Mouse (Mus musculus) heart, embryonic 14.5 days (tissue): ENCODE data around the gene Zfp870. TPM values are rescaled to one million over a fixed set of nuclear protein-coding genes. Genes with fewer than 3 reads are reported as not detected.
"Not testable (repeated sequence)": the region's sequence is repeated elsewhere in the genome, so short reads cannot be mapped to it uniquely, and the experiment has no call there.

Experiments used
- ATAC-seq: fragments of 200-750 bp; cut with Nextera tagmentation; 2 replicates; pipeline ENCODE4 v1.8.0; 2017; ENCODE audit warnings: low read depth, moderate TSS enrichment; ENCODE audit not compliant: insufficient number of reproducible peaks, insufficient read depth, low FRiP score
- H3K27ac ChIP-seq, 2 experiments: fragments of 200-500 bp in 1 of 2; fragments of 300-500 bp in 1 of 2; sonication (generic) in 1 of 2; replicated peaks in 1 of 2; 2 replicates each; pipeline ENCODE4 v1.5.1; 2012 to 2014; ENCODE audit warnings: low read depth in 2 of 2, low read length in 2 of 2, control low read depth in 1 of 2, mild to moderate bottlenecking in 1 of 2, mixed read lengths in 1 of 2; ENCODE audit not compliant: control insufficient read depth in 1 of 2, insufficient read depth in 1 of 2
- H3K27me3 ChIP-seq: fragments of 300-500 bp; sonication (generic); 2 replicates; pipeline ENCODE4 v1.6.1; 2014; ENCODE audit warnings: mild to moderate bottlenecking, low read length, control low read depth; ENCODE audit not compliant: control insufficient read depth, insufficient read depth
- H3K36me3 ChIP-seq: fragments of 300-500 bp; sonication (generic); 2 replicates; pipeline ENCODE4 v1.6.1; 2014; ENCODE audit warnings: mild to moderate bottlenecking, control low read depth, low read length, mixed read lengths; ENCODE audit not compliant: control insufficient read depth, insufficient read depth
- H3K4me1 ChIP-seq, 2 experiments: fragments of 200-500 bp in 1 of 2; fragments of 300-500 bp in 1 of 2; sonication (generic) in 1 of 2; 2 replicates each; pipeline ENCODE4 v1.6.1; 2012 to 2014; ENCODE audit warnings: low read length in 2 of 2, control low read depth in 1 of 2, mixed read lengths in 1 of 2; ENCODE audit not compliant: control insufficient read depth in 2 of 2, insufficient read depth in 2 of 2
- H3K4me2 ChIP-seq: fragments of 300-500 bp; sonication (generic); 2 replicates; pipeline ENCODE4 v1.6.1; 2014; ENCODE audit warnings: mild to moderate bottlenecking, low read length
- H3K4me3 ChIP-seq, 2 experiments: fragments of 200-500 bp in 1 of 2; fragments of 300-500 bp in 1 of 2; sonication (generic) in 1 of 2; 2 replicates each; pipeline ENCODE4 v1.5.1; 2012 to 2014; ENCODE audit warnings: low read length in 2 of 2, mild to moderate bottlenecking in 2 of 2, control low read depth in 1 of 2, low read depth in 1 of 2, moderate library complexity in 1 of 2; ENCODE audit not compliant: control insufficient read depth in 1 of 2, insufficient read depth in 1 of 2
- H3K9ac ChIP-seq: fragments of 300-500 bp; sonication (generic); 2 replicates; pipeline ENCODE4 v1.6.1; 2014; ENCODE audit warnings: mild to moderate bottlenecking, low read length
- H3K9me3 ChIP-seq: fragments of 300-500 bp; sonication (generic); 2 replicates; pipeline ENCODE4 v1.6.1; 2016; ENCODE audit warnings: low read length, control low read depth; ENCODE audit not compliant: control insufficient read depth
- WGBS: fragments of 180-500 bp; shearing (Covaris S2); extraction: QIAGEN DNeasy Blood & Tissue Kit; methylation state at CpG from one replicate; pipeline ENCODE4 v1.1.7; 2014; 5-methylcytosine and 5-hydroxymethylcytosine counted together
- polyA plus RNA-seq: library from polyadenylated mRNA; unstranded; fragments of >200 nt; fragmentation: Nextera tagmentation; extraction: Ambion mirVana; gene quantifications from 2 replicates; pipeline ENCODE4 v1.2.1, GENCODE M21; 2014

The Zfp870 gene
- polyA plus RNA-seq, 1 experiment from 2014 or later: 6.6 TPM

DNA sequence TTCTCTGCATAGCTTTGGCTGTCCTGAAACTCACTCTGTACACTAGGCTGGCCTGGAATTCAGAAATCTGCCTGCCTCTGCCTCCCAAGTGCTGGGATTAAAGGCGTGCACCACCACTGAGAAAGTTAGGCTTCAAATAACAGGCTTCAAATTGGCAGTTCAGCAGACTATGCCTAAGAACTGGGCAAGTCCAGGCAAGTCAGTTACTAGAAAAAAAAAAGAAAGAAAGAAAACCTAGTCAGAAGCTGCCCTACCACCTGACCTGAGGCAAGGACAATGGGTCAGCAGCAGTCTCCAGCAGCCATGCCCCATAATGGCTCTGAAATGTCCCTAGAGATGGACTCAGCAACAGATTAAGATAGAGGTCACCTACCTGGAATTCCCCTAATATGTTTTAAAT lies 20.0 kb downstream of the Zfp870 start:
- Histone ChIP-seq H3K27ac (no peak overlapping the region), H3K9me3 (no peaks in the 10 kb centered on the region), H3K4me2 (no peak overlapping the region), H3K36me3 (no peaks in the 10 kb centered on the region), H3K9ac (no peak overlapping the region), H3K4me1 (no peaks in the 10 kb centered on the region), H3K4me3 (no peak overlapping the region), H3K27me3 (no peaks in the 10 kb centered on the region)
- no peak for ATAC-seq
- 94% methylated on average over 1 of the region's 1 CpGs for WGBS

DNA sequence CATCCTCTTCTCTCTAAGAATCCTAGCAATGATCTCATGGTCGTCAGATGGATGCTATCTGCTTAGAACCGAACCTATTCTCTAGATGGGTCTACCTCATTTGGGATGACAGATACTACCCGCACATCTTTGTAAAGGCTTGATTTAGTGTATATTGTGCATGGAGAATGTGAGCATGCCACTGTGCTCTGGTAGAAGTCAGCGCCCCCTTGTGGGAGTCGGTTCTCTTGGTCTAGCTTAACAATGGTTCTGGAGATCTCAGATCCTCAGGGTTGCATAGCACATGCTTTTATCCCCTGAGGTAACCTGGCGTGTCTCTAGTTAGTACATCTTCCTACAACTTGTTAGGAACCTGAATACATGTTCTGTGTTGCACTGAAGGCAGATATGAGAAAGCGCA lies 24.2 kb downstream of the Zfp870 start:
- 47% methylated on average over 3 of the region's 7 CpGs for WGBS
- ATAC-seq, H3K9ac ChIP-seq, H3K4me3 ChIP-seq, H3K4me2 ChIP-seq, H3K4me1 ChIP-seq, H3K27me3 ChIP-seq, H3K27ac ChIP-seq, H3K36me3 ChIP-seq, H3K9me3 ChIP-seq: not testable (repeated sequence)

DNA sequence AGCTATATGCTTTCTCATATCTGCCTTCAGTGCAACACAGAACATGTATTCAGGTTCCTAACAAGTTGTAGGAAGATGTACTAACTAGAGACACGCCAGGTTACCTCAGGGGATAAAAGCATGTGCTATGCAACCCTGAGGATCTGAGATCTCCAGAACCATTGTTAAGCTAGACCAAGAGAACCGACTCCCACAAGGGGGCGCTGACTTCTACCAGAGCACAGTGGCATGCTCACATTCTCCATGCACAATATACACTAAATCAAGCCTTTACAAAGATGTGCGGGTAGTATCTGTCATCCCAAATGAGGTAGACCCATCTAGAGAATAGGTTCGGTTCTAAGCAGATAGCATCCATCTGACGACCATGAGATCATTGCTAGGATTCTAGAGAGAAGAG lies 34.7 kb downstream of the Zfp870 start:
- WGBS: 42% methylated on average over 3 of the region's 6 CpGs
- ATAC-seq, H3K4me2 ChIP-seq: not testable (repeated sequence)

DNA sequence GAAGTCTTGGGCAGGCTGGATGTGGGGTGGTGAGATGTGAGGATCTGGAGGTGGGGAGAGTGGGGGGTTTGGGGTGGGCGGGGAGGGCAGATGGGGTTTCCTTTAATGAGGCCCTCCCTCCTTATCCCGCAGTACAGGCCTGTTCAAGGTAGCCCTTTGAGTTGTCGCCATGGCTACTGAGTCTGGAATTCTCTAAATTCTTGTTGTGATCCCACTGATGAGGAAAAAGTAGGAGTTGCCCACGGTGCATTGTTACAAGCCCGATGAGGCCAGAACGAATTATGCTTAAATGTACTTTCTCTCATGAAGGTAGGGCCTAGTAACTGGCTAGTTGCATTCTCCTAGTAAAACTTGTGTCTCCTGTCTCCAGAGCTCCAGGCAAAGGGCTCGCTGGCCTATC lies 39.9 kb downstream of the Zfp870 start:
- Histone ChIP-seq H3K4me3 (no peak overlapping the region), H3K36me3 (no peaks in the 10 kb centered on the region), H3K27ac (no peak overlapping the region), H3K9me3 (no peaks in the 10 kb centered on the region), H3K27me3 (no peaks in the 10 kb centered on the region), H3K4me2 (no peak overlapping the region), H3K4me1 (no peaks in the 10 kb centered on the region), H3K9ac (no peak overlapping the region)
- ATAC-seq: no peak
- WGBS: 57% methylated on average over 7 of the region's 7 CpGs

More for the DNA sequence above, 34.7 kb downstream of the Zfp870 start:
- not testable (repeated sequence) for H3K9ac ChIP-seq, H3K4me3 ChIP-seq, H3K9me3 ChIP-seq, H3K4me1 ChIP-seq, H3K27me3 ChIP-seq, H3K27ac ChIP-seq, H3K36me3 ChIP-seq

DNA sequence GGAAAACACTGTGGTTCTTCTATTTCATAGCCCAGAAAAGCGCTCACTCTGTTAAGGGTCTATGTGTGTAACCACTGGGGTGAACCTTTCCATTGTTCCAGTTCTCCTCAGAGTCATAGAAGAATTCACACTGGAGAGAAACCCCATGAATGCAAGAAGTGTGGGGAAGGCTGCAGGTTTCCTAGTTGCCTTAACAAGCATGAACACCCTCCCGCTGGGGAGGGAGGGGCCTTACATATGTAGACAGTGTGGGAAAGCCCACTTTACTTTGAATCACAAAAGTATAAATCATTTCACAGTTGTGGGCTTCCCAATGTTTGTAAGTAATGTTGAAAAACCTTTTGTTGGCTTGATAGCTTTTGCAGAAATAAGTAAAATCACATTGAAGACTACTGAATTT lies 50.1 kb downstream of the Zfp870 start:
- no peak overlapping the region for H3K27ac ChIP-seq
- H3K4me2 ChIP-seq: no peak overlapping the region
- 0 out of 4 replicates have a peak, but pooled peaks cover 0 to 3% of the 10 kb centered on the region in 2 experiments for H3K4me1 ChIP-seq
- 77% methylated on average over 2 of the region's 2 CpGs for WGBS
- H3K27me3 ChIP-seq: no peaks in the 10 kb centered on the region
- no peak for ATAC-seq
- H3K4me3 ChIP-seq: no peak overlapping the region
- H3K9ac ChIP-seq: no peak overlapping the region
- H3K36me3 ChIP-seq: no peaks in the 10 kb centered on the region
- 0 out of 2 replicates have a peak, but pooled peaks cover 5% of the 10 kb centered on the region for H3K9me3 ChIP-seq

DNA sequence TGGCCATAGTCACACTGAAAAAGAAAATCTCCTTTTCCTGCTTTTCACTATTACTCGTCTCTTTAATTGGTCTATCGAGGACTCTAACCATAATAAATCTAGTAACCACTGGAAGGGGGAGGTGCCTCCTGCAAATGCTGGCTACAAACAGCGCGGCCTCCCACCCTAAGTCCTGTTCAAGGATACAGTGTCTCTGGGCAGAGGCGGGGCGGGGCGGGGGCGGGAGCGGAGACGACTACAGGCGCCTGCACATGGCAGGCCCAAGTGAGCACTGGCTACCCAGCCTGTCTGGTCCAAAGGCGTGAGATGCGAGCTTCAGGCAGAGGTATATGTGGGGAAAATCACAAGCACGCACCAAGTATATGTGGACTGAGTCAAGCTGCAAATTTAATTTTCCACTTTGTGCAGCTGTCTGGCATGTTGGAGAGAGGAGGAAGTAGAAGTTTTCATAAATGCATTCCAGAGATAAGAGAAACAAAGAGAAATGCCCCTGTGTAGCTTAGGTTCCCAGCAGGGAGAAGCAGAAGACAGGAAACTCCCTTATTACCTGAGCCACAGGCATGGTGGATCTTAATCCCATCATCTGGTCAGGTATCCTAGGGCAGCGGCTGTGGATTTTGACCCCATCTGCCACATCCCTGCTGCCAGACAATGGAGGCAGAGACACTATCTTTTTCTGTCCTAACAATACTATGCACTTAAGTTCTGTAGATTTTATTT lies 52.2 kb downstream of the Zfp870 start:
- H3K4me3 ChIP-seq: no peak overlapping the region

GRCm38 (mm10) chr17:32830418-32830782 lies 61.0 kb downstream of the Zfp870 start:
- H3K9ac ChIP-seq: no peak overlapping the region
- H3K9me3 ChIP-seq: no peaks in the 10 kb centered on the region
- H3K27ac ChIP-seq: no peak overlapping the region
- H3K4me3 ChIP-seq: peak overlapping the region; percentile 79 to 89; a peak in 3 of 4 replicates
- H3K4me1 ChIP-seq: peaks cover 4 to 8% of the 10 kb centered on the region in 2 experiments; a peak in 3 of 4 replicates
- no peaks in the 10 kb centered on the region for H3K27me3 ChIP-seq
- H3K4me2 ChIP-seq: peak overlapping the region; percentile 83
- WGBS: 34% methylated on average over 3 of the region's 3 CpGs
- H3K36me3 ChIP-seq: peaks cover 12% of the 10 kb centered on the region
- ATAC-seq: no peak

More for the DNA sequence above, 52.2 kb downstream of the Zfp870 start:
- no peaks in the 10 kb centered on the region for H3K36me3 ChIP-seq
- peak overlapping the region; percentile 27 to 44; a peak in 2 of 4 replicates for H3K27ac ChIP-seq
- ATAC-seq: no peak
- H3K9me3 ChIP-seq: 0 out of 2 replicates have a peak, but pooled peaks cover 5% of the 10 kb centered on the region
- 0 out of 4 replicates have a peak, but pooled peaks cover 0 to 3% of the 10 kb centered on the region in 2 experiments for H3K4me1 ChIP-seq
- no peak overlapping the region; the same call in 1 of the 2 replicates for H3K4me2 ChIP-seq
- WGBS: 26% methylated on average over 15 of the region's 15 CpGs
- peak overlapping the region; percentile 30; the same call in 1 of the 2 replicates for H3K9ac ChIP-seq
- no peaks in the 10 kb centered on the region for H3K27me3 ChIP-seq
